Mouse (Mus musculus) thymus, adult 2 months (tissue): Measurements from ENCODE around the gene Hoxc8.

Experiments used
- CTCF ChIP-seq: fragments of 200-500 bp; IDR thresholded peaks from 2 replicates; pipeline ENCODE4 v1.5.1; 2012; ENCODE audit warnings: mild to moderate bottlenecking, control low read depth, low read length, moderate library complexity, borderline replicate concordance; ENCODE audit not compliant: control insufficient read depth, poor library complexity, insufficient read depth; ENCODE audit errors: extremely low read depth
- POLR2A ChIP-seq: fragments of 200-500 bp; IDR thresholded peaks from 2 replicates; pipeline ENCODE4 v1.6.1; 2012; ENCODE audit warnings: mild to moderate bottlenecking, low read length, control low read depth, moderate library complexity; ENCODE audit not compliant: control insufficient read depth, poor library complexity, insufficient read depth; ENCODE audit errors: extremely low read depth

- TF ChIP-seq CTCF (no peak), POLR2A (no peak)
Measured at GRCm38 (mm10) chr15:103037579-103037978, 47.2 kb downstream of the Hoxc8 start.
